Mouse (Mus musculus): Measurements from ENCODE around the gene Chka. TPM values are rescaled to one million over a fixed set of nuclear protein-coding genes. Genes with fewer than 3 reads are reported as not detected.

The Chka gene
- polyA plus RNA-seq, 1 experiment: 214 TPM

DNA sequence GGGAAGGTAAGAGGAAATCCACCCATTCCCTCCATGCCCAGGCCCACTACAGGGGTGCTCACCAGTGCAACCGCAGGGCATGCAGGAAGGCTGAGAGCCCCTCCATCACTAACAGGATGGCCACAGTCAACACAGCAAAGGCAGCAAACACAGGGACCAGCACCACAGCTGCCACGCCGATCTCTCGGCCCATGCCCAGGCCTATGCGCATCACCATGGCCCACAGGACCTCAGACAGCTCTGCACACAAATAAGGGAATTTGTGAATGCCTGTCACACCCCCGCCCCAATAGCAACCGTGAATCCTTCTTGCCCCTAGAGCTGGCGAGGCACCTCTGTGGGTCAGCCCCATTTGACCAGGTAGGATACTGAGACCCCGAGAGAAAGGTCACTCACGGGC lies 44.6 kb downstream of the Chka start:
- TF ChIP-seq CTCF (IDR thresholded peaks at IDR 0.05; ENCODE audit: extremely low read depth, insufficient read length, insufficient replicate concordance, low read depth, low read length) (no peak), POLR2A (IDR thresholded peaks at IDR 0.05; ENCODE audit: low read depth, low read length) (no peak)
- no peak overlapping the region for H3K4me3 ChIP-seq (ENCODE audit: low read depth, low read length)
- no peaks in the 10 kb centered on the region for H3K27me3 ChIP-seq (ENCODE audit: control insufficient read depth, insufficient read depth, low read length)
- 91% methylated on average over 10 of the region's 10 CpGs for WGBS
- peaks cover 5% of the 10 kb centered on the region; the same call in 1 of the 2 replicates for H3K4me1 ChIP-seq (ENCODE audit: control insufficient read depth, insufficient read depth, insufficient read length, low read length)
- no peak overlapping the region for H3K27ac ChIP-seq (ENCODE audit: insufficient read depth, low read depth, low read length)
- H3K36me3 ChIP-seq (ENCODE audit: control insufficient read depth, insufficient read depth, low read length): peaks cover 71% of the 10 kb centered on the region

DNA sequence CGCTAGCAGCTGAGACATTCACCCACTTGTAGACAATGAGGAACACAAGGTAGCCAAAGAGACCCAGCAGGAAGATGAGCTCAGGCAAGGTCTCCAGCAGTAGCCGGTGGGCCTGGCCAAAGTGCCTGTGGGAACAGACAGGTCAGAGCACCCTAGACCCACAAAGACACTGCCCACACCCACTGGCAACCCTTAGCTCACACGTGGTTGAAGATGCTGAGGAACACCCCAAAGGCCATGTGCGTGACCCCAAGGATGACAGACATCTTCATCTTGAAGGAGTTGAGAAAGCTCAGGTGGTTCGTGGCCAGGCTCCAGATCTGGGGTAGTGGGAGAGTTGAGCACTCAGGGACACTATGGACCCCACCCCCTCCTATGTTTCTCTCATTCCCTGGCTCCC lies 46.0 kb downstream of the Chka start:
- 91% methylated on average over 5 of the region's 5 CpGs for WGBS
- no peak for TF ChIP-seq CTCF (IDR thresholded peaks at IDR 0.05; ENCODE audit: extremely low read depth, insufficient read length, insufficient replicate concordance, low read depth, low read length)
- no peak for TF ChIP-seq POLR2A (IDR thresholded peaks at IDR 0.05; ENCODE audit: low read depth, low read length)
- peaks cover 72% of the 10 kb centered on the region for H3K36me3 ChIP-seq (ENCODE audit: control insufficient read depth, insufficient read depth, low read length)

DNA sequence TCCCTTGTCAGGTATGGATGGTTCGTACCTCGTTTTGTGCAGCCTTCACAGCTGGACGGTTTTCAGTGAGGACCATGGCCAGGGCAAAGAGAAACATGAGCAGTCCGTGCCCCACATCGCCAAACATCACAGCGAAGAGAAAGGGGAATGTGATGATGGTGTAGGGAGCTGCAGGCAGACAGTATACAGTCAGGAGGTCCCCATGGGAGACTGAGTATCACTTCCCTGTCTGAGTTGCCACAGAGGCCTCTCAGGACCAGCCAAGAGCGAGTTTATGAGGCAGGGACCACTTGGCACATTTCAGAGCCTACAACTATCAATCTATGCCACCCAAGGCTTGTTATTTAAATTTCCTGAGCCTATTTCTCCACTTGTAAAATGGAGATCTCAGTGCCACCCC lies 47.4 kb downstream of the Chka start:
- H3K4me3 ChIP-seq (ENCODE audit: low read depth, low read length): no peak overlapping the region
- WGBS: 90% methylated on average over 7 of the region's 7 CpGs
- no peaks in the 10 kb centered on the region for H3K27me3 ChIP-seq (ENCODE audit: control insufficient read depth, insufficient read depth, low read length)
- no peak for TF ChIP-seq CTCF (IDR thresholded peaks at IDR 0.05; ENCODE audit: extremely low read depth, insufficient read length, insufficient replicate concordance, low read depth, low read length)
- no peak for TF ChIP-seq POLR2A (IDR thresholded peaks at IDR 0.05; ENCODE audit: low read depth, low read length)
- H3K4me1 ChIP-seq (ENCODE audit: control insufficient read depth, insufficient read depth, insufficient read length, low read length): peaks cover 5% of the 10 kb centered on the region
- peaks cover 72% of the 10 kb centered on the region for H3K36me3 ChIP-seq (ENCODE audit: control insufficient read depth, insufficient read depth, low read length)
- H3K27ac ChIP-seq (ENCODE audit: insufficient read depth, low read depth, low read length): no peak overlapping the region

More for the DNA sequence above, 46.0 kb downstream of the Chka start:
- Histone ChIP-seq H3K4me3 (ENCODE audit: low read depth, low read length) (no peak overlapping the region), H3K27ac (ENCODE audit: insufficient read depth, low read depth, low read length) (no peak overlapping the region), H3K27me3 (ENCODE audit: control insufficient read depth, insufficient read depth, low read length) (no peaks in the 10 kb centered on the region), H3K4me1 (ENCODE audit: control insufficient read depth, insufficient read depth, insufficient read length, low read length) (peaks cover 5% of the 10 kb centered on the region)

DNA sequence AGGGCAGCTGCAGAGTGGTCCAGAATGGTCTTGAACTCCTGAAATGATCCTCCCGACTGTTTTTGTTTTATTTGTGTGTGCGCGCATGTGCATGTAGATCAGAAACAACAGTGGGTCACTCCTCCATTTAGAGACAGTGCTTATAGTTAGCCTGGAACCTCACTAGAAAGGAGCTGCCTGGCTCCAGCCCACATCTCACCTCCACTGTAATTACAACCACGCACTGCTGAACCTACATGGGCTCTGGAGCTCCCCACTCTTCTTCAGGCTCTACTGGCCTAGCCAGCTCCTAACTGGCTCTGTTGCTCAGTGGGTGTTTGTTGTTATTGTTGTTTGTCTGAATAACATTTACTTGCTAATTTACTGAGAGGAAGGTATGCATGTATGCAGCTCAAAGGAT lies 48.0 kb downstream of the Chka start:
- Histone ChIP-seq H3K27me3 (ENCODE audit: control insufficient read depth, insufficient read depth, low read length) (no peaks in the 10 kb centered on the region), H3K4me3 (ENCODE audit: low read depth, low read length) (no peak overlapping the region), H3K4me1 (ENCODE audit: control insufficient read depth, insufficient read depth, insufficient read length, low read length) (peaks cover 2% of the 10 kb centered on the region), H3K36me3 (ENCODE audit: control insufficient read depth, insufficient read depth, low read length) (peaks cover 70% of the 10 kb centered on the region), H3K27ac (ENCODE audit: insufficient read depth, low read depth, low read length) (no peak overlapping the region)
- no peak for TF ChIP-seq CTCF (IDR thresholded peaks at IDR 0.05; ENCODE audit: extremely low read depth, insufficient read length, insufficient replicate concordance, low read depth, low read length)
- TF ChIP-seq POLR2A (IDR thresholded peaks at IDR 0.05; ENCODE audit: low read depth, low read length): no peak
- WGBS: 96% methylated on average over 4 of the region's 4 CpGs

DNA sequence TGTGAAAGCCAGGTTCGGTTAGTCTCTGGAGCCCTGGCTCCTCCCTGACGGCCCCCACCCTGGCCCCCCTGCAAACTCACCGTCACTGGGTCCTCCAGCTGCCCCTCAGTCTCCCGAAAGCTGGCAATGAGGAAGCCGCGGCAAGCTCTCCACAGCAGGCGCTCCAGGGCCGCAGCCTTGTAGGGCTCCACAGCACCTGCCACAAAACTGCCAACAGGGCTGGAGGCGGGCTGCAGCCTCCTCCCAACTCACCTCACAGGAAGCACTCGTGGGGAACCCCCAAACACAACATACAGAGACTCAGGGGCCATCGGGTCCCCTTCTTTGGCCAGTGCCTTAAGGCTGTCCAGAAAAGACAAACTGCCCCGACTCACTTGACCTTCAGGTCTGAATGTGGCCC lies 51.4 kb downstream of the Chka start:
- no peak for TF ChIP-seq CTCF (IDR thresholded peaks at IDR 0.05; ENCODE audit: extremely low read depth, insufficient read length, insufficient replicate concordance, low read depth, low read length)
- TF ChIP-seq POLR2A (IDR thresholded peaks at IDR 0.05; ENCODE audit: low read depth, low read length): no peak

DNA sequence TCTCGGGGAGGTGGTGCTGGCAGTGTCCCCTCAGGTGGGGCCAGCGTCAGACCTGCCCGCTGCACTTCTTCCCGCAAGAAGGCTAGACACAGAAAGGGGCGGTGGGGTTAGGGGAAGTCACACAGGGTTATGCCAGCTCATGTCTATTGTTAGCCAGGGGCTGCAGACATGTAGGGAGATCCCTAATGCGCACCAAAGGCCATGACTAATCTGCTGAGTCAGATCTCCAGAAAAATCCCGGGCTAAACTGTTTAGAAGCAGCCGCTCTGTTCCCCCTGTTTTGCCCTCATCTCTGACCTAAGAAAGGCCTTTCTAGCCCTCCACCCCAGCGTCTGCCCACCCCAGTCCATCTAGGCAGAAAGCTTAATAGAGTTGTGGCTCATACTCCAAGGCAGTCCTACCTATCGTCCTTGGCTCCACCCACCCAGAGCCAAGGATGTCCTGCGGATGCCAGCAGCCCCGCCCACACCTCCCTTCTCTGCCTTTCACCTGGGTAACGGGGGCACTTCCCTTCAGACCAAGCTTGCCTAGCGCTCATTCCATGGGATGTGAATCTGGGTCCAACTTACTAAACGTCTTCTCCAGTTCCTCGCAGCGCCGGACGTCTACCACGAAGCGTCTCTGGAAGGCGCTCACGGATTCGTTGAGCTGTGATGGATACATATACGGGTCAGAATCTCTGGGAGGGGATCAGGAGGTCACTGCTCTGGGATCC lies 52.2 kb downstream of the Chka start:
- Histone ChIP-seq H3K27ac (ENCODE audit: insufficient read depth, low read depth, low read length) (no peak overlapping the region), H3K4me1 (ENCODE audit: control insufficient read depth, insufficient read depth, insufficient read length, low read length) (peaks cover 11% of the 10 kb centered on the region), H3K36me3 (ENCODE audit: control insufficient read depth, insufficient read depth, low read length) (peaks cover 39% of the 10 kb centered on the region), H3K4me3 (ENCODE audit: low read depth, low read length) (no peak overlapping the region), H3K27me3 (ENCODE audit: control insufficient read depth, insufficient read depth, low read length) (no peaks in the 10 kb centered on the region)
- no peak for TF ChIP-seq POLR2A (IDR thresholded peaks at IDR 0.05; ENCODE audit: low read depth, low read length)
- no peak for TF ChIP-seq CTCF (IDR thresholded peaks at IDR 0.05; ENCODE audit: extremely low read depth, insufficient read length, insufficient replicate concordance, low read depth, low read length)
- WGBS: 87% methylated on average over 25 of the region's 25 CpGs

More for the DNA sequence above, 51.4 kb downstream of the Chka start:
- Histone ChIP-seq H3K27me3 (ENCODE audit: control insufficient read depth, insufficient read depth, low read length) (no peaks in the 10 kb centered on the region), H3K36me3 (ENCODE audit: control insufficient read depth, insufficient read depth, low read length) (peaks cover 39% of the 10 kb centered on the region), H3K27ac (ENCODE audit: insufficient read depth, low read depth, low read length) (no peak overlapping the region), H3K4me1 (ENCODE audit: control insufficient read depth, insufficient read depth, insufficient read length, low read length) (peaks cover 11% of the 10 kb centered on the region), H3K4me3 (ENCODE audit: low read depth, low read length) (no peak overlapping the region)
- 78% methylated on average over 12 of the region's 12 CpGs for WGBS

DNA sequence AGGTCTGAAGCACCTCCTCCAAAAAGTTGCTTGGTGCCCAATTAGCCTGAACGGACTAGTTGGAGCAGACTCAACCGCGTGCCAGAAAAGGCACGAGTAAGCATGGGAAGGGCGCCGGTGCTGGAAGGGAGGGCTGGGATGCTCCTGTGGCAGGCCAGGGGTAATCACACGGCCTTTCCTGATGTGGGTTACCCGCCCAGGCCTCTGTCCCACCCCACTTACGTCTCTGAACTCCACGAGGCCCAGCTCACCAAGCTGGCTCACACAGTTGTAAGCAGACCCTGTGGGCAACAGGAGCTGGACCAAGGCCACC lies 52.7 kb downstream of the Chka start:
- Histone ChIP-seq H3K36me3 (ENCODE audit: control insufficient read depth, insufficient read depth, low read length) (peaks cover 41% of the 10 kb centered on the region), H3K4me3 (ENCODE audit: low read depth, low read length) (no peak overlapping the region), H3K27me3 (ENCODE audit: control insufficient read depth, insufficient read depth, low read length) (no peaks in the 10 kb centered on the region), H3K4me1 (ENCODE audit: control insufficient read depth, insufficient read depth, insufficient read length, low read length) (peaks cover 11% of the 10 kb centered on the region), H3K27ac (ENCODE audit: insufficient read depth, low read depth, low read length) (no peak overlapping the region)
- WGBS: 87% methylated on average over 10 of the region's 10 CpGs
- TF ChIP-seq CTCF (IDR thresholded peaks at IDR 0.05; ENCODE audit: extremely low read depth, insufficient read length, insufficient replicate concordance, low read depth, low read length) (no peak), POLR2A (IDR thresholded peaks at IDR 0.05; ENCODE audit: low read depth, low read length) (no peak)

All from small intestine, adult 2 months (tissue).